Mouse (Mus musculus) adrenal gland, adult 18-20 months (tissue): ENCODE measurements around the gene Itga3. TPM values are rescaled to one million over a fixed set of nuclear protein-coding genes. Genes with fewer than 3 reads are reported as not detected.
"Not testable (repeated sequence)": the region's sequence is repeated elsewhere in the genome, so short reads cannot be mapped to it uniquely, and the experiment has no call there.

Experiments
- DNase-seq, 2 experiments: peaks; one replicate each; pipeline ENCODE4 v3.0.0; 2021 to 2022; ENCODE audit warnings: low spot score in 2 of 2
- total RNA-seq, 2 experiments: library from RNA; stranded (reverse); gene quantifications; 1 replicate in 1 of 2; 2 replicates in 1 of 2; pipeline ENCODE4 v1.2.3; 2021

Gene Itga3
- total RNA-seq, 2 experiments from 2014 or later, result 33.9 to 44.6 TPM

- no peak for DNase-seq
Observed at GRCm38 (mm10) chr11:95034902-95035301, 41.7 kb downstream of the Itga3 start.

DNA sequence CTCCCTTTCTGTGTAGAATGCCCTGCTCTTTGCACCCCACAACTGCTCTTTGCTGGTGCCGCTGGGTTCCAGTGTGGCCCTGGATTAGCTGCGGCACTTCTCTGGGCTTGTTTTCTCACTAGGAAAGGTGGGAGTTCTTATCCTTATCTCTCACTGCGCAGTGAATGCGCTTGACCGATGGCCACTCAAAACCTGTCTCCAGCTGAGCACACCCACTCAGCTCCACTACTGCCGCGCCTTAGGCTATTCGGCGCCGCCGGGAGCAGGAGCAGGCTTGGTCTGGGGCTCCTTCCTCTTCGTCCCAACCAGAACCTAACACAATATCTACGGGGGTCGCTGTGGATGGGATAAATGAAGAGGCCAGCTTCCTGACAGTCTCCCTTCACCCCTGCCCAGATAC is 43.0 kb downstream of the Itga3 start:
- DNase-seq, result no peak

DNA sequence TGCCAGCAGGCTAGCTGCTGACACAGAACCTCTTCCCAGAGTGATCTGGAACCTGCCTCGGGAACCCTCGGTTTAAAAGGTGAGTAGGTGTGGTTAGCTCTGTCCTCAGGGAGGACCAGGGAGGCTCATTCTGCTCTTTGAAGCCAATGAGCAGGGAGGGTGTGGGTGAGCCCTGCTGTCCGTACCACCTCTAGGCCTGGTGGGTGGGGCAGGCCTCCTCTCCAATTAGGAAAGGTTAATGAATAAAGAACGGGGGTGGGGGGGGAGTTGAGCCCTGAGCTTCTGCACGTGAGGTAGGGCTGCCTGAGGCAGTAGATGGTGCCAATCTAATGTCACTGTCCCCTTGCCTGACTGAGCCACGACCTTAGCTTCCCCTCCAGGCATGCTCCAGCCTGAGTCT is 43.7 kb downstream of the Itga3 start:
- no peak for DNase-seq

DNA sequence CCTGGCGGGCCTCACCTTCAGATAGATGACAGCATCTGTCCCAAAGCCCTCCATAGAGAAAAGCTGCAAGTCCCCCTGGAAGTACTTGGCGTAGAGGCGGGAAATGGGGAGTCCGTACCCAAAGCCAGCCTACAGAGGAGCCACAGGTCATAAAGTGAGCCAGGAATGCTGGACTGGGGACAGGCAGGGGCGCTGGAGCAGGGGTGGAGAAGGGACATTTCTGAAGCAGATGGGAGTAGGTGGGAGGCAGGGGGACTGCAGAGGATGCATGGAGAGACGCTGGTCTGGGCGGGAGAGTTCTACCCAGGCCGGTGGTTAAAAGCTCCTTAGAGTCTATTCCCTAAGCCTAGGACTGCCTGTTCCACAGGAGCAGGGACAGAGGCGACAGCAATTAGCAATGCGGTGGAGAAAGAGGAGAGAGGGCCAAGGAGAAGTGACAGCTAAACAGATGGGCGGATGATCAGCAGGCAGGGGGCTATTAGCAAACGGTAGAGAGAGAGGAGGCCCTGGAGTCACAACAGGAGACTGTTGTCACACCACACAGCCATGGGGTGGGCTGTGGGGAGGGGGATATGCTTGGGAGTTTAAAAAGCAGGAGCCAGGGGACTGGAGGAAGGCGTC is 48.6 kb downstream of the Itga3 start:
- no peak for DNase-seq

- no peak for DNase-seq
Observed at GRCm38 (mm10) chr11:95026849-95027248, 49.8 kb downstream of the Itga3 start.

DNA sequence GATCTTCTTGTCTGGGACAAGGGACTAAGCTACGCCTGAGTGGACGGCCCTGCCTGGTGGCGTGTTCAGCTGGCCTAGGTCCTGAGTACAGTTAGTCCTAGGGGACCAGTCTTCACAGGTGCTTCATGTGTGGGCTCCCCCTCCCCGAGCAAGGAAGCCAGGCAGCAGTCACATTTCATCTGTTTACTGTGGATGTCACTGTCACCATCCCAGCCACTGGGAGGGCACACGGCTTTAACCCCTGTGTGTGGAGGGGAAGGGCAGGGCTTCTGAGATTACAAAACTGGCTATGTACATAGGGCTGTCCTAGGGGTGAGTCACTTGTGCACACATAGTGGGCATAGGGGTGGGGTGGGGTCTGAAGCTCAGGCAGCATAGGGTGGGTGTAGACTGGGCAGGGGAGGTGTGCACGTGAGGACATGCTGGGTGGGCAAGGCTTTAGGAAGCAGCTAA is 50.5 kb downstream of the Itga3 start:
- DNase-seq, result no peak

- DNase-seq, result no peak
Observed at GRCm38 (mm10) chr11:95025227-95026012, 51.2 kb downstream of the Itga3 start.

DNA sequence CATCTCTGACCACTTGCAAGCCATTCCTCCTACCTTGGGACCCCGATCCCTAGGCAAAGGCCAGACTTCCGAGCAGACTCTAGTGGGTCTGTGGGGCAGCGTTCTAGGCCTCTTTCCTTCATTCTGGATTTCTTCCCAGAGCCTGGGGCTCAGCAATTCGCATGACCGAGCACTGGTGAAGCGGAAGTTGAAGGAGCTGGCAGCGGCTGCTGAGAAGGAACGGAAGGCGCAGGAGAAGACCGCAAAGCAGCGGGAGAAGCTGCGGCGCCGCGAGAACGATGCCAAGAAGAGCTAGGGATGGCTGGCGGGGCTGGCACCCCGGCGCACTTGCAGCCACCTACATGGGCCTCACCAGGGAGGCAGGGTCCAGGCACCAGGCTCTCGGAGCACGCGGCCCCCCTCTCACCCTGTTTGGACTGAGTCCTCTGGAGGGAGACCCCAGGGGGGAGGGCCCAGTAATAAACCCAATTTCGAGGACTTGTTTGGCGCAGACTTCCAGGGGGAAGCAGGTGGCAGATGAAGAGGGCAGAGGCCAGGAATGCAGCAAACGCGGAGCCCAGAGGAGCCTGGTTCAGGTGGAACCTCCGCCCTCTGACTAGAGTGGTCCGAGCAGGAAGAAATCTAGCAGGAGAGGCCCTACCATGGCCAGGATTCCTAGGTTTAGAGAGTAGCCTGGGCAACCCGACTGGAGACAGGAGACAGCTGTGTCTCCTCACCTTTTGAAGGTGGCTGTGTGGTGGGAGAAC is 52.0 kb downstream of the Itga3 start:
- DNase-seq, result no peak

DNA sequence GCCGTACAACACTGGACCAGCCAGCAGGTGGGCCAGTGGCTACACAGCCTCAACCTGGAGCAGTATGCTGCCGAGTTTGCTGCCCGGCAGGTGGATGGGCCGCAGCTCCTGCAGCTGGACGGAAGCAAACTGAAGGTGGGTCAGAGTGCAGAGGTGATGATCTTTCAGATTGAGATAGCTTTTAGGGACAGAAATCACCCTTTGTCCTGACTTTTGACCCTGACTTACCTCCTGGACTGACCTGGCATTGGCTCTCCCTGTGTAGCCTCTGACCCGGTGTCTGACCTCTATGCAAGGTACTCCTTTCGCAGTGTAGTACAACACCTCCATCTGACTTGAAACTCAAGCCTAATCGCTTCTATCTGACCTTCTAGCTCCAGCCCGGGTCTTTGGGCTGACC is 53.1 kb downstream of the Itga3 start:
- no peak for DNase-seq

DNA sequence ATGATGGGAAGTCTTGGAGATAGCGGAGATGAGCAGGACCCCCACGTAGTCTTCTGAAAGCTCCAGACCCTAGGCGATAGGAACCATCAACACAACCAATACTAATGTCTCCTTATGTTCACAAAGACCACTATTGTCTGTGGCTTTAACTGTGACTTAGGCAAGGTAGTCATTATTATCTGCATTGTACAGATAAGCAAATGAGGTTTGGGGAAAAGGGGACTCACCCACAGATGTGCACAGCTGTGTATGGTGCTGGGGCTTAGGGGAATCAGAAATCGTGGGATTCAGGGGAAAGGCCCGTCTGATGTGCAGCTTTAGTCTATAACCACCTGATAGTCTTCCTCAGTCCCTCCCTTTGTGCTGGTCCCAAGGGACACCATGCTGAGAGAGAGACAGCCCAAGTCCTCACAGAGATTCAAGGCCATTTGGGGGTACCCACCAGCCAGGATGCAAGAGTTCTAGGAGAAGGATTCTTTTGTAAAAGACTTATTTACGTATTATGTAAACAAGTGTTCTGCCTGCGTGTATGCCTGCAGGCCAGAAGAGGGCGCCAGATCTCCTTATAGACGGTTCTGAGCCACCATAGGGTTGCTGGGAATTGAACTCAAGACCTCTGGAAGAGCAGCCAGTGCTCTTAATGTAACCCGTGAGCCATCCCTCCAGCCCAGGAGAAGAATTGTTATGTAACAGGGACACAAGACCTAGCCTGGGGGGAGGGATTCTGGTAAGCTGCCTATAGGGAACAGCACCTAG is 54.2 kb downstream of the Itga3 start:
- no peak for DNase-seq

DNA sequence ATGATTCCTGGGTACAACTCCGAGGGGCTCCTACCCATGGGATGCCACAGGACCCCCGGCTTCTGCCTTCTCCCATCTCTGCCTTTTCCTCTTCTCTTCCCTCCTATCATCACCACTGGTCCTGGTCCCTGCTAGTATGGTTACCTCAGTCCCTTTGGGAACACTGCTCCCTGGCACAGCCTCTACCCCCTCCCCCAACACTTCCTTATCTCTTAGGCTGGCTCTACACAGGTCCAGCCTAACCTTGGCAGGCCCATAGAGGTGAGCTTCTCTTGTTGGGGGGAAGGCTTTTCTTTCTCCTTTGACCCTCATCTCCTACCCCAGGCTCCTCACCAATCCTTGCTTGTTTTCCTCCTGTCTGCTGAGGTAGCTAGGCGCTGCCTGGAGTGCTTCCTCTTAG is 61.1 kb downstream of the Itga3 start:
- no peak for DNase-seq

GRCm38 (mm10) chr11:95012487-95012886 is 64.1 kb downstream of the Itga3 start:
- no peak for DNase-seq

- no peak for DNase-seq
Observed at GRCm38 (mm10) chr11:95012075-95012474, 64.5 kb downstream of the Itga3 start.

DNA sequence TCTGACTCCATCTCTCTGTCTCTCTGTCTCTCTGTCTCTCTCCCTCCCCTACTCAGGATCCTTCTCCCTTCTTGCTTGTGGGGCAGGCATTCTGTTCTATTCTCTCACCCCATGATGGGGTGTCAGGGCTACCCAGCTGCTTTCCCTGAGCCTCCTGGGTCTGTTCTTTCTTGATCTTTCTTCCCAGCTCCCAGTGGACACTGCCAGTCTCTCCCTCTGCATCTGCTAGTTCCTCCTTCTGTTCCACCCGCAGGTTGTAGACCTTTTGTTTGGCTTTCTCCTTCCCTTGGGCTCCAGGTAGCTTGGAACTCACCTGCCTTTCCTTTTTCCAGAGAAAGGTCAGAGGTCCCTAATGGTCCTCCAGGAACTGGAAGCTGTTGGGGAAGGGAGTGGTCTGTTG is 65.2 kb downstream of the Itga3 start:
- DNase-seq, result no peak

DNA sequence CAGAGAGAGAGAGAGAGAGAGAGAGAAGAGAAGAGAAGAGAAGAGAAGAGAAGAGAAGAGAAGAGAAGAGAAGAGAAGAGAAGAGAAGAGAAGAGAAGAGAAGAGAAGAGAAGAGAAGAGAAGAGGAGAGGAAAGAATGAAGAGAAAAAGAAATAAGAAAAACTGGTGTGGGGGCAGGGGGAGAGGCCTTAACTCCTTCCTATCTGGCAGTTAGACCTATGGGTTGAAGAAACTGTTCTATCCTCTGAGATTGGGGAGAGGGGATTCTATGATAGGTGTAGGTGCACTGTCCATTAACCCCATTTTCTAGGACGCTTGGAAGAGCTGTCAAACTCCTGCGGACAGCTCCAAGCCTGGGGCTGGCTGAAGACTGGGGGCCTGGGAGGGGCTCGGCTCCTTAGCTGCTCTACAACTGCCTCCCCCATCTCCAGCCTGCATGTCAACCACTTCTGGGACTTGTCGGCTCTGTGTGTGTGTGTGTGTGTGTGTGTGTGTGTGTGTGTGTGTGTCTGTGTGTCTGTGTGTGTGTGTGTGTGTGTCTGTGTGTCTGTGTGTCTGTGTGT is 65.7 kb downstream of the Itga3 start:
- DNase-seq, result not testable (repeated sequence)

GRCm38 (mm10) chr11:95010141-95010739 is 66.4 kb downstream of the Itga3 start:
- DNase-seq, result no peak

DNA sequence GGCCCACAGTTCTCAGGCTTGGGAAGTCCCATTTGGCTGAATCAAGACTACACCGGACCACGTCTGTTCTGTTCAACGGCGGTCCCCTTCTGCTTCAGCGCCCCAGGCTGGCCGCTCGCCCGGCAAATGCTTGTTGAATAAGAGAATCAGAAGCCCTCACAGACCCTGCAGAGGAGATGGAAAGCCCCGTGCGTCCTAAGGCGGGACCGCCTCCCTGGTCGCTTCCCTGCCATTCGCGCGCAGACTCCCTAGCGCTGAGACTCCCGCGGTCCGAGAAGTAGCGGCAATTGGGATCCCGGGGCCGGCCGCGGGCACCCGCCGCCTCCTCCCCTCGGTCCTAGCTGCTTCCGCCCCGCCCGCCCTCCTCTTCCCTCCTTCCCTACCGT is 67.0 kb downstream of the Itga3 start, which contains the start of gene Samd14:
Gene Samd14 (plus strand): TSS at position 251 of the 386 bp plus-strand sequence.
- DNase-seq, result no peak

DNA sequence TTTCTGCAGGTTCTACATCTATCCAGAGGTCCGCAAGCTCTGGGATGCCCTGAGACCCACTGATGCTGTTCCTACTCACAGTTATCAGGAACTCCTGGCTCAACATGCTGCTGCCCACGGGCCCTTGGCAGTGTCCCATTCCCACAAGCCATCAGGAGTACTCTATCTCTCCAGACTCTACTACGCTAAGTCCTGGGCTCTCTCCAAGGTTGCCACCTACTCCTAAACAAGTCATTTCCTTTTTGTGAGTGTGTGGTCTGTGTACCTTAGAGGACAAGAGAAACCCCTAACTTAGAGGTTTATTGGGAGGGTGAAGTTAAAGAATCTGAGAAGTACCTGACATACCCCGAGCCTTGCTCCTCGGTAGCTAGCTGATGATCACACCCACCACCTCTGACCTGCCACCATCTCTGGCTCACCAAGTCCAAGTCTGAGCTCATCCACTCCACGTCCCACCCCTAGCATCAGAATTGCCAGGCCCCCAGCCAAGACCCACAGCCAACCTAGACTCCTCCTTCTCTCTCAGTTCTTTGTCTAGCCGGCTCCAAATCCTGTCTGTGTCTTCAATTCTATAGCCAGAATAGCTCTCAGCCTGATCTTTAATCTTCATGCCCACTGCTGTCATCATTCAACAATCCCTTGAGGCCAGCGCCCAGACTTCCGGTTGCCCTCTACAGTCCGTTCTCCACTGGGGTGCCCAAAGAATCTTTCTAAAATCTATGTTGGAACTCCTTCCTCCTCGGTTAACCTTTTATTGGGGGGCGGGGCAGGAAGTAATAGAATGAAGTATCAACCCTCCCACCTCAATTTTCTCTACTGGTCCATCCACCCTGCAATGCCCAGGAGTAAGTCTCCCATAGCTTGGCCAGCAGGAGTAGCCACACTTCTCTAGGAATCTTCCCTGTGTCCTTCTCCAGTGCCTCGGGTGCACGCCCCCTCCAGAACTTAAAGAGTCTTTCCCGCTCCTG is 67.7 kb downstream of the Itga3 start:
- DNase-seq, result no peak

- no peak for DNase-seq
Observed at GRCm38 (mm10) chr11:95007418-95007817, 69.2 kb downstream of the Itga3 start.
